Mouse (Mus musculus) layer of hippocampus, adult 6 months (tissue): ENCODE measurements around the gene Tcf23. TPM values are rescaled to one million over a fixed set of nuclear protein-coding genes. Genes with fewer than 3 reads are reported as not detected.

Source experiments
- long read RNA-seq, 2 experiments: library from polyadenylated mRNA; unstranded; transcript quantifications; one replicate each; pipeline ENCODE4 v2.0.0; 2019 to 2020
- polyA plus RNA-seq: library from polyadenylated mRNA; unstranded; fragments of <200 nt; fragmentation: Nextera tagmentation; gene quantifications from 2 replicates; pipeline ENCODE4 v1.2.3, GENCODE M21; 2021

The Tcf23 gene
- 0.06 TPM in 2 replicates for polyA plus RNA-seq
- long read RNA-seq, experiment 1, result 0 reads
- long read RNA-seq, experiment 2, result 0 reads

DNA sequence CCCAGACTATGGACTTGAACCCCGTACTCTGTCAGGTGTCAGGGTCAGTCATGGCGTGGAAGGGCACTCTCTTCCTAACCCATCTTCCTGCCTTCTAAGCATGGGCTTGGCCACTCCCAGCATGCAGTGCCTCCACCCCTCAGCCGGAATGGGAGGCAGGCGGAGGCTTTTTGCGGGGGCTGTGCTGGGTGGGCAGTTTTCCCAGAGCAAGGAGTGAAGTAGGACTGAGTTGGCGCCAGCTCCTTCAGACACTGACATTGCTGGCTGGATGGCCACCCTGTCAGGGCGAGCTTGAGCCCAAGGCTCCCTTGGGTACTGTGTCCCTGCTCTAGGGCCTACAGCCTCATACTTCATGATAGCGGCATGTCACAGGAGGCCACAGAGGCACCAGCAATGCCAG lies at the start of gene Tcf23:
Tcf23 (plus strand) TSS at position 247 of the 400 bp plus-strand sequence.

DNA sequence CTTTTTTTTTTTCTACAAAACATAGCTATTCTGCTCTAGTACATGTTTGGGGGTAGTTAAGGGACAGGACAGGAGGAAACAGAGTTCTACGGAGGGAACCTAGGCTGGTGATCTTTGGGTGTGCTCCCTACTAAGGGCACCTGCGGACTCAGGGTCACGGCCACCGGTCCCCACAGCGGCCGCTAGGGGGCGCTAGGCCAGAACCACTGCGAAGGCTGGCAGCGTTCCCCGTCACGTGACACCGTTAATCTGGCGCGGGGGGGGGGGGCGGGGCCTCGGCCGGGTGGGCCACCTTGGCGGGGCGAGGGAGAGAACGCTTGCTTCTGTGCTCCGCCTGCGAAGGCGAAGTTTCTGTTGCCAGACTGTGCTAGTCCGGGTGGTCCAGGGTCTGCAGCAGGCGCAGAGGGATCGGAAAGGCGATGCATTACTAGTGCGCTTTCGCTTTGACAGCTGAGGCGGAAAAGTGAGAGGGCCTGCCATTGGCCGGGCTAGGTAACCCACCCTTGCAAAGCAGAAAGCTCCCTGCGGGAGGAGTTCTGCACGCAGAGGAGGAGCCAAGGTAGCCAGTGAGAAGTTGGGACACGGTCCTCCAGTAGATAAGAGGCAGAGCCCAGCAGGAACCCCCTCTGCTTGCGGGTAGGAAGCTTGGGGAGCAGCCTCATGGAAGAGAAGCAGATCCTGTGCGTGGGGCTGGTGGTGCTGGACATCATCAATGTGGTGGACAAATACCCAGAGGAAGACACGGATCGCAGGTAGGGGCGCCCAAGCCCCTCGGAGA lies 47.0 kb upstream of the Tcf23 start, which contains the start of gene Khk:
Khk (plus strand) TSS at position 176 of the 778 bp plus-strand sequence.

DNA sequence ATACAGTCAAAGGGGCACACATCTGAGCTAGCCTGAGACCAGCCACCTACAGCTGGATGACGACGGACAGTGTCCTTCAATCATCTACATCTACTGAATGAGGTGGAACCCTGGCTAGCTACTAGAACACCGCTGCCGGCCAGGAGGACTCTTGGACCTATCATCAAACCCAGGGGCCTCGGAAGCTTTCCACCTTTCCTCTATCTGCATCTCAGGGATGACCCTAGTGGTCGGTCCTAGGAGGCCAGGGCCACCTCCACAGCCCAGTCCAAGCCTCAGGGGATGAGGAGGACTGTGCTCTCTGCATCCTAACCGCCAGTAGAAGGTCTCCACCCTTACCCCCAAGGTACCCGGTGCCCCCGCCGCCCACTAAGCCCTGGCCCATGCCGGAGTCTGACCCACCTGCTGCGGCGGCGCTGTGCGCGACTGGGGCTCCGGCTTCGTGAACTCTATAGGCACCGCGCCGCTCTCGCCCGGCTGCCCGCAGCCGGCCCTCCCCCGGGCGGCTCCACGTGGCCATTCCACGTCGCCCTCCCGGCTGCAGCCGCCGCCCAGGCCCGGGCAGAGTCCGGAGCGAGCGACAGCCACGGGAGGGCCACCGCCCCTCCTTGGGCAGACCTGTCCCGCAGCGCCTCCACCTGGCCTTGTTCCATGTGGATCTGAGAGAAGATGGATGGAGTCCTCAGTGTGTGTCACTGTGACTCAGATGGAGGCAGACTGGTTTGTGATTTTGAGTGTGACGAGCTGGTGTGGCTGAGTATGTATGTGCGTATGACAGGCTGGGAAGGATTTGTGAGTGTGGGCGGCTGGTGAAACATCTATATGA lies 23.3 kb upstream of the Tcf23 start, which contains the start of gene Cgref1:
Cgref1 (minus strand) TSS at position 636 of the 826 bp plus-strand sequence.

DNA sequence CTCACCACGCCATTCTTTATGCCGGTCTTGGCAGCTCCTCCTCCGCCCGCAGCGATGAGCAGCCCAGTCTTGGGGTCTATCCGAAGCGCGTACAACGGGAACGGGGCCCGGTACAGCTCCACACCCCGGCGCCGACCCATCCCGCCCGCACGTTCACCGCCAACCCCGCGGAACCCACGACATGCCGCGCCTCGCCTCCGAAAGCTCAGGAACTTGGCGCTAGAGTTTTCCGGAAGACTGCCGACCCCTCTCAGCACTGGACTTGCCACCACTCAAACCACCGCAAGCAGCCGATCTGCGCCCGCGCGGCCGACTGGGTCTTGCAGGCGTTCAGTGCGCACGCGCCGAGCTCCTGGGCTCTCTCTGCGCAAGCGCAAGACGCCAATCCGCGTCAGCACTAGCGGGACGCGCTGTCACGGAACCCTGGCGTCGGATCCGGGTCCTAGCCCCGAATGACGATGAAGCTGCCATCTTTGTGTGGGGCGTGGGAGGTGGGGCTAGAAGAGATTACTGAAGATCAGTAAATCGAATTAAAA lies 8.4 kb upstream of the Tcf23 start, which contains the start of gene Preb:
Preb (minus strand) TSS at position 396 of the 536 bp plus-strand sequence.

Other genes starting within 250 kb of the Tcf23 start
- 128 and 173 TPM in 2 replicates for gene Mapre3, start 154.0 kb upstream of the Tcf23 start, polyA plus RNA-seq
- gene Tmem214, start 100.7 kb upstream of the Tcf23 start, polyA plus RNA-seq, result 20.3 and 26.1 TPM in 2 replicates
- 2.9 and 4.6 TPM in 2 replicates for gene Agbl5, start 80.0 kb upstream of the Tcf23 start, polyA plus RNA-seq
- 134 and 150 TPM in 2 replicates for gene Ost4, start 60.9 kb upstream of the Tcf23 start, polyA plus RNA-seq
- gene Emilin1, start 55.3 kb upstream of the Tcf23 start, polyA plus RNA-seq, result 0.55 and 1.1 TPM in 2 replicates
- 38.1 and 40.6 TPM in 2 replicates for gene Khk, start 47.2 kb upstream of the Tcf23 start, polyA plus RNA-seq
- gene Cgref1, start 23.1 kb upstream of the Tcf23 start, polyA plus RNA-seq, result 8.1 and 10.3 TPM in 2 replicates
- gene Preb, start 8.3 kb upstream of the Tcf23 start, polyA plus RNA-seq, result 50.1 and 55.9 TPM in 2 replicates
- 231 and 258 TPM in 2 replicates for gene Atraid, start 79.7 kb downstream of the Tcf23 start, polyA plus RNA-seq
- 9.8 and 12.6 TPM in 2 replicates for gene Slc5a6, start 80.3 kb downstream of the Tcf23 start, polyA plus RNA-seq
- 2.9 and 3.1 TPM in 2 replicates for gene Cad, start 86.1 kb downstream of the Tcf23 start, polyA plus RNA-seq
- not detected in 2 replicates for gene Dnajc5g, start 137.6 kb downstream of the Tcf23 start, polyA plus RNA-seq
- gene Slc30a3, start 139.6 kb downstream of the Tcf23 start, polyA plus RNA-seq, result 88.3 and 99.3 TPM in 2 replicates
- 0.15 and 0.33 TPM in 2 replicates for gene Trim54, start 148.1 kb downstream of the Tcf23 start, polyA plus RNA-seq
- not detected in 2 replicates for gene Ucn, start 170.2 kb downstream of the Tcf23 start, polyA plus RNA-seq
- gene Mpv17, start 185.6 kb downstream of the Tcf23 start, polyA plus RNA-seq, result 139 and 146 TPM in 2 replicates
- 0.70 and 2.9 TPM in 2 replicates for gene Gm29609, start 211.2 kb downstream of the Tcf23 start, polyA plus RNA-seq
- gene Gtf3c2, start 211.5 kb downstream of the Tcf23 start, polyA plus RNA-seq, result 12.4 and 12.7 TPM in 2 replicates
- gene Snx17, start 224.6 kb downstream of the Tcf23 start, polyA plus RNA-seq, result 112 and 117 TPM in 2 replicates
- gene Eif2b4, start 224.8 kb downstream of the Tcf23 start, polyA plus RNA-seq, result 31.6 and 46.9 TPM in 2 replicates
- gene Zfp513, start 233.6 kb downstream of the Tcf23 start, polyA plus RNA-seq, result 1.6 and 1.9 TPM in 2 replicates